Mouse (Mus musculus): ENCODE measurements around the gene Map6. TPM values are rescaled to one million over a fixed set of nuclear protein-coding genes. Genes with fewer than 3 reads are reported as not detected.

Map6 gene
- polyA plus RNA-seq, 1 experiment from 2014 or later, result 5.0 TPM

GRCm38 (mm10) chr7:99351104-99351801 is 84.0 kb downstream of the Map6 start:
- Histone ChIP-seq H3K27me3 (ENCODE audit: control insufficient read depth, insufficient read depth, low read length) (no peaks in the 10 kb centered on the region), H3K27ac (ENCODE audit: low read length) (peak overlapping the region; percentile 94), H3K9ac (ENCODE audit: low read length) (peak overlapping the region; percentile 75), H3K36me3 (ENCODE audit: control insufficient read depth, insufficient read depth, low read length) (peaks cover 28% of the 10 kb centered on the region), H3K4me1 (ENCODE audit: control insufficient read depth, insufficient read depth, low read length) (peaks cover 32% of the 10 kb centered on the region), H3K4me3 (replicated peaks; ENCODE audit: low read length) (peak overlapping the region; percentile 75), H3K4me2 (ENCODE audit: low read depth, low read length) (peak overlapping the region; percentile 62), H3K9me3 (replicated peaks; ENCODE audit: control insufficient read depth, low read length) (no peaks in the 10 kb centered on the region)
- ATAC-seq (ENCODE audit: insufficient read depth, low FRiP score), result no peak
- WGBS, result 13% methylated on average over 12 of the region's 12 CpGs

DNA sequence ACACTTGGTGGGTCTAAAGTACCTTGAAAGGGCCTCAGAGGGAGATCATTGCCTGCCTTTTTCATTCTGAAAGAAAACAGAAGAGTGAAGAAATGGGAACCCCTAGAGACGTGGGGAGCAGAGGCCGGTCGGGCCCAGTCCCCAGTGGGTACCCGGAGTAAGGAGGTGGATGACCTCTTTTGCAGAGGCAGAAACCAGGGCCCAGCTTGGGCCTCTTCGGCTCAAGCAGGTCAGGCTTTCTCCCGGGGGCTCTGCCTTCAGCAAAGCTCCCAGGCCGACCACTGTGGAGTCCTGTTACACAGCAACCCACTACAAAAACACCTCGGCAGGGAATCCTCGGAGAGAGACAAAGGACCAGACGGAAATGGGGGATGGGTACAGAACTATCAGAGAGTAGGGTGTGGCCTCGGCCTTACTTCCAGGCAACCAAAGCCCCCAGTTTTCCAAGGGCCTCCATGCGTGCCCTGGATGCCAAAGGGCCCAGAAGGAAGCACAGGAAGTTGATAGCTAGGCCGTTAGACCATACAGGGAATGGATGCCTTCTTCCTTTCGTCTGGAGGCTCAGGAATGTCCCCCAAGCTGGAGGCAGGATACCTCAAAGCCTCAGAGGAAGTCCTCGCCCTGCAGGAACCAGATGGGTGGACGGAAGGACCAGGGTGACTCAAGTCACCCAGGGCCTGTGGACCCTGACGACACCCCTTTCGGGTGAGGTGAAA is 84.7 kb downstream of the Map6 start:
- ATAC-seq (ENCODE audit: insufficient read depth, low FRiP score), result no peak
- peak overlapping the region; percentile 75 for H3K4me3 ChIP-seq (replicated peaks; ENCODE audit: low read length)
- H3K9ac ChIP-seq (ENCODE audit: low read length), result peak overlapping the region; percentile 75
- WGBS, result 5% methylated on average over 18 of the region's 18 CpGs
- peaks cover 38% of the 10 kb centered on the region for H3K4me1 ChIP-seq (ENCODE audit: control insufficient read depth, insufficient read depth, low read length)
- no peaks in the 10 kb centered on the region for H3K9me3 ChIP-seq (replicated peaks; ENCODE audit: control insufficient read depth, low read length)
- peaks cover 21% of the 10 kb centered on the region for H3K36me3 ChIP-seq (ENCODE audit: control insufficient read depth, insufficient read depth, low read length)
- H3K27ac ChIP-seq (ENCODE audit: low read length), result peak overlapping the region; percentile 94
- no peaks in the 10 kb centered on the region for H3K27me3 ChIP-seq (ENCODE audit: control insufficient read depth, insufficient read depth, low read length)
- peak overlapping the region; percentile 62 for H3K4me2 ChIP-seq (ENCODE audit: low read depth, low read length)

DNA sequence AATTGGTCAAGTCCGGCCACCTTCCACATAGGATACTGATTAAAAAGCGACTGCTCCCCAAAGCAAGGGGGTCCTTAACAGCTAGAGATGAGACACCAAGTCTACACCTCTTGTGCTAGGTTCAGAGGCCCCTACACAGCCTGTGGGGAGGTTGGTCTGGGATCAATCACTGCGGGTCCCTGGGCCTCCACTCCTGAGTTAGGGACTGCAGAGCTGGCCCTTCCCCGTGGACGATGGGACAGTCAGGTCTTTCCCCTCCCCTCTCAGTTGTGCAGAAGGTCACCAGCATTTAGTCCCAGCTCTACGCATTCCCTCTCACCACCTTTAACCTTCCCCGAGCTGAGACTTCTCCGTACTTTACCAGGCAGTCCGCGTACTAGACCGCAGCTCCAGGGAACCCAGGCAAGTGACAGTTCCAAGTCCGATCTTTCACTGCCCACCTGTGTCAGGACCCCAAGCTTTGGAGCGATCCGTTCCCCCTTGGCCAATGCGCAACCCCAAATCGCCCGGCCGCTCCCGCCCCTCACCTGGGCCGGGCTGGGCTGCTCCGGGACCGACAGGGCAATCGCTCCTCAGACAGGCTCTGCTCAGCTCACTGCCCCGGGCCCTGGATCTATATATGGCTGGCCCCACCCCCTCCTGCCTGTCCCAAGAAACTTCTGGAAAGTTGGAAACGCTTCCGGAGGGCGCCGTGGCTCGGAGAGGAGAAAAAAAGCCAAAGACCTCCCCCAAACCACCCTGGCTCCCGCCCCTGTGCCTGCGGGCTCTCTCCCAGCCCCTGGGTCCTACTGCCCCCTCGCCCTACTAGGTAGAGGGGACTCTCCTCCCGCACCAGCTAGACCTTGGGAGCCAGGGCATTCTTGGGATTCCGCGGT is 85.5 kb downstream of the Map6 start, which contains the start of gene Serpinh1:
TSS of gene Serpinh1 (minus strand) at position 714 of the 875 bp plus-strand sequence.
- H3K4me2 ChIP-seq (ENCODE audit: low read depth, low read length), result peak within 1 kb of the TSS; percentile 62
- H3K36me3 ChIP-seq (ENCODE audit: control insufficient read depth, insufficient read depth, low read length), result peaks cover 14% of the 10 kb centered on the region
- H3K27ac ChIP-seq (ENCODE audit: low read length), result peak within 1 kb of the TSS; percentile 94
- under 1% methylated on average over 35 of the region's 35 CpGs for WGBS
- H3K27me3 ChIP-seq (ENCODE audit: control insufficient read depth, insufficient read depth, low read length), result no peaks in the 10 kb centered on the region
- H3K9ac ChIP-seq (ENCODE audit: low read length), result peak within 1 kb of the TSS; percentile 75
- no peaks in the 10 kb centered on the region for H3K9me3 ChIP-seq (replicated peaks; ENCODE audit: control insufficient read depth, low read length)
- peak; percentile 84 for ATAC-seq (ENCODE audit: insufficient read depth, low FRiP score)
- peak within 1 kb of the TSS; percentile 75 for H3K4me3 ChIP-seq (replicated peaks; ENCODE audit: low read length)
- H3K4me1 ChIP-seq (ENCODE audit: control insufficient read depth, insufficient read depth, low read length), result peaks cover 46% of the 10 kb centered on the region

DNA sequence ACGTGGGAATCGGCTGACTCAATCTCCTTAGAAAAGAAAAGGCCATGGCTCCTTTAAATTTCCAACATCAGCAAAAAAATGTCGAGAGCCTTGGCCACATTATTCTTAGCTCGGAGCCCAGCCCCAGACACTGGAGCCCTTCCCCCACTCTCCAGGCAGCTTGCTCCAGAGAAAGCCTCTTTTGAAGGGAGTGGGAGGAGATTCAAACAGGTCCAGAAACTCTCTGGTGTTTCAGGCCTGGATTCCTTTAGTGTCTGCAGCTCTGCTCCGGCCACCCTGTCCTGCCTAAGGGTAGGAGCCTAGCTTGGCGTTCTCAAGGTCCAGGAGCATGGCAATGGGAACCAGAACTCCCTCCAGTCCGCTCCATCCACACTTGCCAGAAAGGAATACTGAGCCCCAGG is 88.5 kb downstream of the Map6 start:
- H3K9me3 ChIP-seq (replicated peaks; ENCODE audit: control insufficient read depth, low read length), result no peaks in the 10 kb centered on the region
- H3K27ac ChIP-seq (ENCODE audit: low read length), result peak overlapping the region; percentile 99
- H3K36me3 ChIP-seq (ENCODE audit: control insufficient read depth, insufficient read depth, low read length), result no peaks in the 10 kb centered on the region
- WGBS, result 6% methylated on average over 7 of the region's 7 CpGs
- H3K4me3 ChIP-seq (replicated peaks; ENCODE audit: low read length), result peak overlapping the region; percentile 27
- peak overlapping the region; percentile 56 for H3K4me2 ChIP-seq (ENCODE audit: low read depth, low read length)
- H3K4me1 ChIP-seq (ENCODE audit: control insufficient read depth, insufficient read depth, low read length), result peaks cover 45% of the 10 kb centered on the region
- no peaks in the 10 kb centered on the region for H3K27me3 ChIP-seq (ENCODE audit: control insufficient read depth, insufficient read depth, low read length)
- H3K9ac ChIP-seq (ENCODE audit: low read length), result peak overlapping the region; percentile 75
- peak; percentile 26; the same call in 1 of the 2 replicates for ATAC-seq (ENCODE audit: insufficient read depth, low FRiP score)

DNA sequence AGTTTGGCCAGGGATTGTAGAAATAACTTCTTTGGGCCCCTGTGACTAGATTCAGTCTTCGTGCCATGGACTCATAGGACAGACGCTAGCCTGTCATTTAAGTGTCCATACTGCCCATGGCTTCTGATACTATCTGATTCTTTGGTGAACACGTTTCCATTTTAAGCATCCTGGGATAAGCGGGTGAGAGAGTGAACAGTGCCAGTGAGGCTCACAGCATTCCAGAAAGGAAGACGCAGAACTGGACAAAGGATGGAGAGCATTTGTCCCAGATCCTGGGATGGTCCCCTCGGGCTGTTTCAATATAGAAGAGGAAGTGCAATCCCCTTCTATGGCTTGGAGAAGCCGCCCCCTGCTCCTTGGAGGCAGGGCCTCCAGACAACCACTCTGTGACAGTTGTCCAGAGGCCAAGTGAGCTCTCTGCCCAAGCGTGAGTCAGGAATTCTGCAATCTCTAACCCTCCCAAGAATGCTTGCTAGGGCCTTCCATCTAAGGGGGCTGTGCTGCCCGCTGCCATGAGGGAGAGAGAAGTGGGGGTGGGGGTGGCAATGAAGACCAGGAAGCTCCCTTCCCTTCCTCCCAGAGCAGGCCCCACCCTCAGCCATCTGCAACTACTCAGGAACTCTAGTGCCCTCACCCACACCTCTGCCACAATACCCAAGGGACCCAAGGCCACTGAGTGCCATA is 89.1 kb downstream of the Map6 start:
- WGBS, result 23% methylated on average over 9 of the region's 9 CpGs

DNA sequence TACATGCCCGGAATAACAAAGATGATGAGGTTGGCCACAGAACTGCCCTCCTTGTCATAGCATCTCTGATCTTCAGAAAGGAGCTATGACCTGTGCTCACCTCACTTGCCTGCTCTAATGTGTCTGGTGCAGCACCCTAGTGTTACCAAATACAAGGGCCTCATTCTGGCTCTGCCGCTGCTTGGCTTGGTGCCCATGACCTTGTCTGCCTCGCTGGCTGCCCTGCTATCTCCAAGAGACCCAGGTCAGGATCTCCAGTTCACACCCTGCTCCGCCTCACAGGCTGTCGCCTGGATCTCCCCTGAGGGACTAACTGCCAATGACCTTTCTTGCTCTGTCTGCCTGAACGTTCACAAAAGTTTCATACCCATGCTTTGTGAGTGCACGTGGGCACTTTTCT is 90.0 kb downstream of the Map6 start:
- 44% methylated on average over 7 of the region's 7 CpGs for WGBS
- H3K4me2 ChIP-seq (ENCODE audit: low read depth, low read length), result peak overlapping the region; percentile 56; the same call in 1 of the 2 replicates
- peaks cover 51% of the 10 kb centered on the region for H3K4me1 ChIP-seq (ENCODE audit: control insufficient read depth, insufficient read depth, low read length)
- H3K27ac ChIP-seq (ENCODE audit: low read length), result peak overlapping the region; percentile 99
- no peak for ATAC-seq (ENCODE audit: insufficient read depth, low FRiP score)
- no peaks in the 10 kb centered on the region for H3K36me3 ChIP-seq (ENCODE audit: control insufficient read depth, insufficient read depth, low read length)
- no peak overlapping the region for H3K4me3 ChIP-seq (replicated peaks; ENCODE audit: low read length)
- H3K27me3 ChIP-seq (ENCODE audit: control insufficient read depth, insufficient read depth, low read length), result no peaks in the 10 kb centered on the region
- 0 out of 2 replicates have a peak overlapping the region, but pooled peaks have one; percentile 6 for H3K9ac ChIP-seq (ENCODE audit: low read length)
- H3K9me3 ChIP-seq (replicated peaks; ENCODE audit: control insufficient read depth, low read length), result no peaks in the 10 kb centered on the region

More for the DNA sequence above, 89.1 kb downstream of the Map6 start:
- peak overlapping the region; percentile 99 for H3K27ac ChIP-seq (ENCODE audit: low read length)
- no peaks in the 10 kb centered on the region for H3K9me3 ChIP-seq (replicated peaks; ENCODE audit: control insufficient read depth, low read length)
- H3K36me3 ChIP-seq (ENCODE audit: control insufficient read depth, insufficient read depth, low read length), result no peaks in the 10 kb centered on the region
- H3K27me3 ChIP-seq (ENCODE audit: control insufficient read depth, insufficient read depth, low read length), result no peaks in the 10 kb centered on the region
- ATAC-seq (ENCODE audit: insufficient read depth, low FRiP score), result peak; percentile 2; the same call in 1 of the 2 replicates
- H3K4me2 ChIP-seq (ENCODE audit: low read depth, low read length), result peak overlapping the region; percentile 56
- peaks cover 51% of the 10 kb centered on the region for H3K4me1 ChIP-seq (ENCODE audit: control insufficient read depth, insufficient read depth, low read length)
- H3K9ac ChIP-seq (ENCODE audit: low read length), result peak overlapping the region; percentile 75
- H3K4me3 ChIP-seq (replicated peaks; ENCODE audit: low read length), result peak overlapping the region; percentile 27

DNA sequence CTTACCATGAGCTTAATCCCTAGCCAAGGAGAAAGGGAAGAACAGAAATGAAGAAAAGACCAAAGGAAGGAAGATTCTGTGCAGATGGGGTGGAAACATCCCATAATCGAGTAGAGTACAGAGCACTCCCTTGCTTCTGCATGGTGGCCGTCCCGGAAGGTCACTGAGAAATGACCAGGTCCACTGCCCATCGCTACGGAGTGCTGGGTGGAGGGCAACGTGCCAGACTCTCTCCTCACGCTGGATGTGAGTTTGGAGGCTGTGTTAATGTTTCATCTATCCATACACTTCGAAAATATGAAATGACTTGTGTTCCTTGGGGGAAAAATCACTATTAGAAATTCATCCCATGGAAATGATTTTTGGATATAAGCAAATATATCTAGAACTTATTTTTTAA is 91.1 kb downstream of the Map6 start:
- Histone ChIP-seq H3K4me2 (ENCODE audit: low read depth, low read length) (no peak overlapping the region), H3K4me1 (ENCODE audit: control insufficient read depth, insufficient read depth, low read length) (peaks cover 51% of the 10 kb centered on the region), H3K27ac (ENCODE audit: low read length) (no peak overlapping the region), H3K4me3 (replicated peaks; ENCODE audit: low read length) (no peak overlapping the region), H3K9ac (ENCODE audit: low read length) (no peak overlapping the region), H3K27me3 (ENCODE audit: control insufficient read depth, insufficient read depth, low read length) (no peaks in the 10 kb centered on the region), H3K9me3 (replicated peaks; ENCODE audit: control insufficient read depth, low read length) (no peaks in the 10 kb centered on the region), H3K36me3 (ENCODE audit: control insufficient read depth, insufficient read depth, low read length) (no peaks in the 10 kb centered on the region)
- ATAC-seq (ENCODE audit: insufficient read depth, low FRiP score), result no peak
- 86% methylated on average over 8 of the region's 8 CpGs for WGBS

GRCm38 (mm10) chr7:99360021-99360802 is 93.0 kb downstream of the Map6 start:
- Histone ChIP-seq H3K27me3 (ENCODE audit: control insufficient read depth, insufficient read depth, low read length) (no peaks in the 10 kb centered on the region), H3K4me2 (ENCODE audit: low read depth, low read length) (peak overlapping the region; percentile 35), H3K9me3 (replicated peaks; ENCODE audit: control insufficient read depth, low read length) (no peaks in the 10 kb centered on the region), H3K27ac (ENCODE audit: low read length) (peak overlapping the region; percentile 93), H3K9ac (ENCODE audit: low read length) (peak overlapping the region; percentile 61), H3K4me3 (replicated peaks; ENCODE audit: low read length) (no peak overlapping the region), H3K36me3 (ENCODE audit: control insufficient read depth, insufficient read depth, low read length) (no peaks in the 10 kb centered on the region), H3K4me1 (ENCODE audit: control insufficient read depth, insufficient read depth, low read length) (peaks cover 38% of the 10 kb centered on the region)
- peak; percentile 95 for ATAC-seq (ENCODE audit: insufficient read depth, low FRiP score)
- WGBS, result 22% methylated on average over 10 of the region's 10 CpGs
